Mouse (Mus musculus): ENCODE data around the gene Pcdh15. TPM values are rescaled to one million over a fixed set of nuclear protein-coding genes. Genes with fewer than 3 reads are reported as not detected.

Pcdh15 gene
- polyA plus RNA-seq, 1 experiment from 2014 or later, result 2.0 TPM

- H3K4me2 ChIP-seq (replicated peaks; ENCODE audit: low read depth, low read length), result no peak overlapping the region
- H3K9ac ChIP-seq (ENCODE audit: low read depth, low read length), result no peak overlapping the region
- H3K9me3 ChIP-seq (ENCODE audit: control insufficient read depth, low read length), result no peaks in the 10 kb centered on the region
- no peak for DNase-seq (ENCODE audit: low spot score)
- no peaks in the 10 kb centered on the region for H3K27me3 ChIP-seq (ENCODE audit: control insufficient read depth, insufficient read depth, low read length)
- ATAC-seq (ENCODE audit: low FRiP score), result no peak
- H3K36me3 ChIP-seq (ENCODE audit: control insufficient read depth, insufficient read depth, low read length), result no peaks in the 10 kb centered on the region
- no peak overlapping the region for H3K4me3 ChIP-seq (ENCODE audit: low read depth, low read length)
- H3K27ac ChIP-seq (ENCODE audit: low read depth, low read length), result no peak overlapping the region
- WGBS, result 75% methylated on average over 5 of the region's 5 CpGs
- H3K4me1 ChIP-seq (replicated peaks; ENCODE audit: control insufficient read depth, insufficient read depth, low read length), result no peaks in the 10 kb centered on the region
Measured at GRCm38 (mm10) chr10:73984057-73984456, 884.9 kb downstream of the Pcdh15 start.

DNA sequence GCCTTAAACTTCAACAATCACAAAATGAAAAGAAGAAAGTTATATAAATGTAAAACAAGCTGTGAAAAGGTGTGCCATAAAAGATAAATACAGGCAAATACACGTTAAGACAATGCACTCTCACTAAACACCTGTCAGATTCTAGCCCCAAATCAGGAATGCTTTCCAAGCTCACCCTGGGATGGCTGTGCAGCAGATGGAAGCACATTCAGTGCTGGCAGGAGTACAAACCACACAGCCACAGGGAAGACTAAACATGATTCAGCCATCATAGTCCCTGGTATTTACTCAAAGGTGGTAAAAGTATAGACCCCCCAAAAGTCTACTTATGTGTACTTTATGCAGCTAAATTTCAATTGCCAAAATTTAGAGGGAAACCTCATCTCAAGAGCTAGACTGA, 909.7 kb downstream of the Pcdh15 start:
- no peak overlapping the region for H3K27ac ChIP-seq (ENCODE audit: low read depth, low read length)
- H3K4me3 ChIP-seq (ENCODE audit: low read depth, low read length), result no peak overlapping the region
- H3K27me3 ChIP-seq (ENCODE audit: control insufficient read depth, insufficient read depth, low read length), result no peaks in the 10 kb centered on the region
- ATAC-seq (ENCODE audit: low FRiP score) (no peak), DNase-seq (ENCODE audit: low spot score) (no peak)
- H3K4me1 ChIP-seq (replicated peaks; ENCODE audit: control insufficient read depth, insufficient read depth, low read length), result no peaks in the 10 kb centered on the region
- H3K9ac ChIP-seq (ENCODE audit: low read depth, low read length), result no peak overlapping the region
- no peaks in the 10 kb centered on the region for H3K9me3 ChIP-seq (ENCODE audit: control insufficient read depth, low read length)
- H3K4me2 ChIP-seq (replicated peaks; ENCODE audit: low read depth, low read length), result no peak overlapping the region
- H3K36me3 ChIP-seq (ENCODE audit: control insufficient read depth, insufficient read depth, low read length), result no peaks in the 10 kb centered on the region
- WGBS, result 46% methylated on average over 1 of the region's 1 CpGs

DNA sequence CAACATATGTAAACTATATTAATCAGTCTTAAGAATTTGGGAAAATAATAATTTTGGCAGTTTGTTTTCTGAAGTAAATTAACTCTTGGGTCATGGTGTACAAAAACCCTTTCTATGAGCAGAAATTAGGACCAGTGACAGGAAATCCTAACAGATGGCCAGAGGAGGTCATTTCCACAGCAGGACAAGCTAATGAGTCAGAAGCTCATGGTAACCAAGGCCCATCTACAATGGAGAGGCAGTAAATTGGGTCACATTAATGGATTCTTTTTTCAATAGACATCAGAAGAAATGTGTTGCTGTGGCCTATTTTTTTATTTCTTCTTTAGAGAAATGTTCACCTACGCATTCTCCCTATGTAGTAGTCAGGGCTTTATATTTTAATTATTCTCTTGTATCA, 923.9 kb downstream of the Pcdh15 start:
- Histone ChIP-seq H3K9ac (ENCODE audit: low read depth, low read length) (no peak overlapping the region), H3K4me3 (ENCODE audit: low read depth, low read length) (no peak overlapping the region), H3K36me3 (ENCODE audit: control insufficient read depth, insufficient read depth, low read length) (no peaks in the 10 kb centered on the region), H3K27ac (ENCODE audit: low read depth, low read length) (no peak overlapping the region), H3K27me3 (ENCODE audit: control insufficient read depth, insufficient read depth, low read length) (no peaks in the 10 kb centered on the region), H3K4me1 (replicated peaks; ENCODE audit: control insufficient read depth, insufficient read depth, low read length) (no peaks in the 10 kb centered on the region), H3K4me2 (replicated peaks; ENCODE audit: low read depth, low read length) (no peak overlapping the region), H3K9me3 (ENCODE audit: control insufficient read depth, low read length) (no peaks in the 10 kb centered on the region)
- 76% methylated on average over 1 of the region's 1 CpGs for WGBS
- ATAC-seq (ENCODE audit: low FRiP score) (no peak), DNase-seq (ENCODE audit: low spot score) (no peak)

DNA sequence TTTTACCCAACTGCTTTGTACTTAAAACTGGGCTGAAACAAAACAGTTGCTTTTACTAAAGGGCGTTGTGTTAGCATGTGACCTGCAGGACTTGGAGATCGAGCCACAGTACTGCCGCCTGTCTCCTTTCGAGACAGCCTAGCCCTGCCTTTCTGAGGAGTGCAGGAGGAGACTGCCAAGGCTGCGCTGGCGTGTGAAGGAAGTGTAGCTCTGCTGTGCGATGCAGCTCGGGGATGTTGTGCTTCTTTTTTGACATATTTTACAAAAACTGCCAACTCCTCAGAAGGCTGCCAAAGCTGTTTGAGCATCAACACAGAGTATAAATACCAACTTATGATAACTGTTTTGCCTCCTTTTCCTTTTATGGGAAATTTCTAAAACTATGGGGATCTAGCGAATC, 953.9 kb downstream of the Pcdh15 start:
- Histone ChIP-seq H3K4me2 (replicated peaks; ENCODE audit: low read depth, low read length) (no peak overlapping the region), H3K9me3 (ENCODE audit: control insufficient read depth, low read length) (no peaks in the 10 kb centered on the region), H3K4me1 (replicated peaks; ENCODE audit: control insufficient read depth, insufficient read depth, low read length) (no peaks in the 10 kb centered on the region), H3K27me3 (ENCODE audit: control insufficient read depth, insufficient read depth, low read length) (no peaks in the 10 kb centered on the region), H3K27ac (ENCODE audit: low read depth, low read length) (no peak overlapping the region), H3K9ac (ENCODE audit: low read depth, low read length) (no peak overlapping the region), H3K36me3 (ENCODE audit: control insufficient read depth, insufficient read depth, low read length) (no peaks in the 10 kb centered on the region), H3K4me3 (ENCODE audit: low read depth, low read length) (no peak overlapping the region)
- DNase-seq (ENCODE audit: low spot score) (no peak), ATAC-seq (ENCODE audit: low FRiP score) (no peak)
- 66% methylated on average over 9 of the region's 9 CpGs for WGBS

GRCm38 (mm10) chr10:74086653-74087052, 987.5 kb downstream of the Pcdh15 start:
- Histone ChIP-seq H3K27me3 (ENCODE audit: control insufficient read depth, insufficient read depth, low read length) (no peaks in the 10 kb centered on the region), H3K4me1 (replicated peaks; ENCODE audit: control insufficient read depth, insufficient read depth, low read length) (no peaks in the 10 kb centered on the region), H3K9ac (ENCODE audit: low read depth, low read length) (no peak overlapping the region), H3K27ac (ENCODE audit: low read depth, low read length) (no peak overlapping the region), H3K4me2 (replicated peaks; ENCODE audit: low read depth, low read length) (no peak overlapping the region), H3K4me3 (ENCODE audit: low read depth, low read length) (no peak overlapping the region), H3K9me3 (ENCODE audit: control insufficient read depth, low read length) (no peaks in the 10 kb centered on the region), H3K36me3 (ENCODE audit: control insufficient read depth, insufficient read depth, low read length) (no peaks in the 10 kb centered on the region)
- DNase-seq (ENCODE audit: low spot score), result no peak
- no peak for ATAC-seq (ENCODE audit: low FRiP score)
- 92% methylated on average over 4 of the region's 4 CpGs for WGBS

GRCm38 (mm10) chr10:74098296-74098695, 999.2 kb downstream of the Pcdh15 start:
- Histone ChIP-seq H3K4me1 (replicated peaks; ENCODE audit: control insufficient read depth, insufficient read depth, low read length) (no peaks in the 10 kb centered on the region), H3K4me3 (ENCODE audit: low read depth, low read length) (no peak overlapping the region), H3K9ac (ENCODE audit: low read depth, low read length) (no peak overlapping the region), H3K9me3 (ENCODE audit: control insufficient read depth, low read length) (no peaks in the 10 kb centered on the region), H3K4me2 (replicated peaks; ENCODE audit: low read depth, low read length) (no peak overlapping the region), H3K36me3 (ENCODE audit: control insufficient read depth, insufficient read depth, low read length) (no peaks in the 10 kb centered on the region), H3K27ac (ENCODE audit: low read depth, low read length) (no peak overlapping the region), H3K27me3 (ENCODE audit: control insufficient read depth, insufficient read depth, low read length) (no peaks in the 10 kb centered on the region)
- WGBS, result 92% methylated on average over 1 of the region's 1 CpGs
- ATAC-seq (ENCODE audit: low FRiP score) (no peak), DNase-seq (ENCODE audit: low spot score) (no peak)

DNA sequence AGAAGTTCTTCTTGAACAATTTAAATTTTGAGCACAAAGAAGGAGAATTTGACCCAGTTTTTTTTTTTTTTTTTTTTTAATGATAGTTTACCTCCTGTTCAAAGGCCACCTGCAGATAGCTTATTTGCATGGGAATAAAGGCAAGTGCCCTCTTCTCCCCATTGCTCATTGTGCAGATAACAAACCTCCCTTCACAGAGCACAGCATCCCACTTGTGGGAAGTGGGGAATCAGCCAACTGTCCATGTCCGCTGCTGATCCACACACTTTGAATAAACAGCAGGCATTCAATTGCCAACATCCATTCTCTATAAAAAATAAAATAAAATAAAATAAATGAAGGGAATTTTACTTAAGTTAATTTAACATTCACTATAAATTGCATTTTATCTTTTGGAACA, 1015.0 kb downstream of the Pcdh15 start:
- WGBS, result 29% methylated on average over 1 of the region's 1 CpGs
- no peaks in the 10 kb centered on the region for H3K27me3 ChIP-seq (ENCODE audit: control insufficient read depth, insufficient read depth, low read length)
- H3K4me1 ChIP-seq (replicated peaks; ENCODE audit: control insufficient read depth, insufficient read depth, low read length), result no peaks in the 10 kb centered on the region

DNA sequence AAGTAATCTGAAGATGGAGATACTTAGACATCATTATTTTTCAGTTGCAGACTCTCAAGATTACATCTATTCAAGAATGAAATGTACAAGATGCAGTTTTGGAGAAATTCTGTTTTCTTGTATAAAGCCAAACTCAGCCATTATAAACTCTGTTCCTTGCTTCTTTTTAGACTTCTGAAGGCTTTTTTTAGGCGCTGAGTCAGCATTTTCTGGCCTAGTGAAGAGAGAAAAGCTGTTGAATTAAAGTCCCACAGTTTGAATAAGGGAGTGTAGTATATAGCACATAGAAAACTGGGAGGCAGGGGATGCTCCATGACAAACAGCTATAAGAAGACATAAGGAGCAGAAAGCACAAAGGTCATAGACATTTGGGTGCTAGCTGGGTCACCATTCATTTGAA, 1017.7 kb downstream of the Pcdh15 start:
- Histone ChIP-seq H3K4me1 (replicated peaks; ENCODE audit: control insufficient read depth, insufficient read depth, low read length) (no peaks in the 10 kb centered on the region), H3K27me3 (ENCODE audit: control insufficient read depth, insufficient read depth, low read length) (no peaks in the 10 kb centered on the region), H3K36me3 (ENCODE audit: control insufficient read depth, insufficient read depth, low read length) (no peaks in the 10 kb centered on the region), H3K9ac (ENCODE audit: low read depth, low read length) (no peak overlapping the region), H3K4me2 (replicated peaks; ENCODE audit: low read depth, low read length) (no peak overlapping the region), H3K4me3 (ENCODE audit: low read depth, low read length) (no peak overlapping the region), H3K9me3 (ENCODE audit: control insufficient read depth, low read length) (no peaks in the 10 kb centered on the region), H3K27ac (ENCODE audit: low read depth, low read length) (no peak overlapping the region)
- DNase-seq (ENCODE audit: low spot score) (no peak), ATAC-seq (ENCODE audit: low FRiP score) (no peak)
- 55% methylated on average over 1 of the region's 1 CpGs for WGBS

More for the DNA sequence above, 1015.0 kb downstream of the Pcdh15 start:
- DNase-seq (ENCODE audit: low spot score) (no peak), ATAC-seq (ENCODE audit: low FRiP score) (no peak)
- Histone ChIP-seq H3K4me2 (replicated peaks; ENCODE audit: low read depth, low read length) (no peak overlapping the region), H3K9me3 (ENCODE audit: control insufficient read depth, low read length) (no peaks in the 10 kb centered on the region), H3K36me3 (ENCODE audit: control insufficient read depth, insufficient read depth, low read length) (no peaks in the 10 kb centered on the region), H3K9ac (ENCODE audit: low read depth, low read length) (no peak overlapping the region), H3K4me3 (ENCODE audit: low read depth, low read length) (no peak overlapping the region), H3K27ac (ENCODE audit: low read depth, low read length) (no peak overlapping the region)

DNA sequence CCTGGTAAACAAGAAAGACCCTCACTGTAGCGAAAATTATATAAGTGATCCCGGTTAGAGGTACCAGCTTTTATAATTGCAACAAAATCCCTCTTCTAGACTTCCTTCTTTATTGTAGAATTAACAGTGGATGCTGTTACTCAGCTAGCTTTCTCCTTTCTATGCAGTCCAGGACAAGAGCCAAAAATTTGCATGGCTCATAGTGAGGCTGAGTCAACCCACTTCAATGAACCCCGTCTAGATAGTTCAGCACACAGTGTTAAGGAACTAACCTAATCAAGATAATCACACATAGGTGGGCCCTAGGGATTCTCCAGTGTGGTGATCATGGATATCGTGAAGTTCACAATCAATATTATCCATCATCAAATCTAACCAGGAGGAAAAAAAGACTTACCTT, 1024.3 kb downstream of the Pcdh15 start:
- H3K9me3 ChIP-seq (ENCODE audit: control insufficient read depth, low read length), result no peaks in the 10 kb centered on the region
- ATAC-seq (ENCODE audit: low FRiP score) (no peak), DNase-seq (ENCODE audit: low spot score) (no peak)
- H3K4me2 ChIP-seq (replicated peaks; ENCODE audit: low read depth, low read length), result no peak overlapping the region
- no peak overlapping the region for H3K27ac ChIP-seq (ENCODE audit: low read depth, low read length)
- H3K27me3 ChIP-seq (ENCODE audit: control insufficient read depth, insufficient read depth, low read length), result no peaks in the 10 kb centered on the region
- no peak overlapping the region for H3K4me3 ChIP-seq (ENCODE audit: low read depth, low read length)
- H3K4me1 ChIP-seq (replicated peaks; ENCODE audit: control insufficient read depth, insufficient read depth, low read length), result no peaks in the 10 kb centered on the region
- H3K36me3 ChIP-seq (ENCODE audit: control insufficient read depth, insufficient read depth, low read length), result no peaks in the 10 kb centered on the region
- H3K9ac ChIP-seq (ENCODE audit: low read depth, low read length), result no peak overlapping the region
- WGBS, result 91% methylated on average over 4 of the region's 4 CpGs

Data from hindbrain, embryonic 11.5 days (tissue).